Mouse (Mus musculus) A20 (cell line): Measurements from ENCODE around the gene Cyp3a41a.
"Not testable (repeated sequence)": the region's sequence is repeated elsewhere in the genome, so short reads cannot be mapped to it uniquely, and the experiment has no call there.

ENCODE experiments used
- DNase-seq: peaks from one replicate; pipeline ENCODE4 v3.0.0-alpha.2; 2011; ENCODE audit warnings: low read depth, low spot score

Cyp3a41a gene

DNA sequence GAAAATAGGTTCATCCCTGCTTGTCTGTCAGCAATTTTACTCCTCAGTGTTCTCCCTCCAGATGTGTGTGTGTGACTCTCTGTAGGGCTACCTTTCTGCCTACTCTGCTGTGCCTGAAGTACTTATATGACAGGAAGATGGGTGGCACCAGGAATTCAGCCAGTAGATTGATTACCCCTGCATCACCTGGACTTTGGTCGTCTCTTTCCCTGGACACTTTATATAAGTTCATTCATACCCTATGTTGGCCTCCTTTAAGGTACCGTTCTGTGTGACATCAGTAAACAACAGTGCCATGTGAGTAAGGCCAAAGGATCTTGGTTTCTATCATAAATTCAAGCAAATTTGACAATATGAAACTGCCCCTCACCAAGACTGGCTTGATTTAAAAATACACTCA is at the start of gene Cyp3a41a:
Gene Cyp3a41a, minus strand, starts transcription at position 101 of the 400 bp plus-strand sequence.
- not testable (repeated sequence) for DNase-seq

DNA sequence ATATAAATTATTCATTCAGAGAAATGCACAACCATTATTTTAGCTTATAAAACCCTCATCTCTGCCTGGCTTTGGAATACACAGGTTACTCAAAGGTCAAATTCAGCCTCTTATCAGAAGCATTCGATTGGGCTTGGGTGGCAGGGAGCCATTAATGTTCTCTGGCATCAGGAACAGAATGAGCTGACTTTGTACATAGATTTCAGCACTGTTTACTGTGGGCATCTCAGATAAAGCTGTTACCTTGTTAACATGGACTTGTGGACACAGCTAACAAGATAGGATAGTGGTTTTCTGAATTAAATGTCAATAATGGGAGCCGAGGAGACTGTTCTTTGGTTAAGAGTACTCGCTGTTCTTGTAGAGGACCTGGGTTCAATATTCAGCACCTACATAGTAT is 17.6 kb upstream of the Cyp3a41a start:
- not testable (repeated sequence) for DNase-seq

- DNase-seq, result not testable (repeated sequence)
Observed at GRCm38 (mm10) chr5:145714296-145714695, 5.6 kb downstream of the Cyp3a41a start.

- not testable (repeated sequence) for DNase-seq
Observed at GRCm38 (mm10) chr5:145707372-145707771, 12.6 kb downstream of the Cyp3a41a start.

DNA sequence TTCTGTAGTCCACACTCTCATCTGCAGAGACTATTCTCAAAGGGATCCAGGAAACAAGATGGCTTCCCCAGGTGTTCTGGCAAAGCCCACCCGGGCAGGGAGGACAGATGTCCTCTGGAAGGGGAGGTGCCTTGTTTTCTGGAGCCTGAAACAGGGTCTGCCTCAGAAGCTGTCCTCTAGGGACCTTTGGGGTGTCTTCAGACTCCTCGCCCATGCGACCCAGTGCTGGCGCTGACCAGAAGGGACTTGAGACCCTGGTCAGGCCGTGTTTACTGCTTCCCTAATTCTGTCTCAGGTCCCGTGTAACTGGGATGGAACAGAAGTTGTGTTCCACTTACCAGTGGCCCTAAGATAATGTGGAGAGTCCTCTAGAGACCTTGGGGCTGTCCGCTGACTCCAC is 57.9 kb downstream of the Cyp3a41a start:
- DNase-seq, result no peak

DNA sequence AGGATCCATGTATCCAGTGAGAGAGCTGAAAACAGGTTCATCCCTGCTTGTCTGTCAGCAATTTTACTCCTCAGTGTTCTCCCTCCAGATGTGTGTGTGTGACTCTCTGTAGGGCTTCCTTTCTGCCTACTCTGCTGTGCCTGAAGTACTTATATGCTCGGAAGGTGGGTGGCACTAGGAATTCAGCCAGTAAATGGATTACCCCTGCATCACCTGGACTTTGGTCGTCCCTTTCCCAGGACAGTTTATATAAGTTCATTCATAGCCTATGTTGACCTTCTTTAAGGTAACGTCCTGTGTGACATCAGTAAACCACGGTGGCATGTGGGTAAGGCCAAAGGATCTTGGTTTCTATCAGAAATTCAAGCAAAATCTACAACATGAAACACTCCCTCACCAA is 72.2 kb downstream of the Cyp3a41a start:
- no peak for DNase-seq
